Mouse (Mus musculus): ENCODE results near the gene Ebf4. TPM values are rescaled to one million over a fixed set of nuclear protein-coding genes. Genes with fewer than 3 reads are reported as not detected.
A peak's percentile ranks its signal among the peaks of the same experiment; 100 is the strongest.

Gene Ebf4
- polyA plus RNA-seq, 1 experiment from 2014 or later = 2.6 TPM

DNA sequence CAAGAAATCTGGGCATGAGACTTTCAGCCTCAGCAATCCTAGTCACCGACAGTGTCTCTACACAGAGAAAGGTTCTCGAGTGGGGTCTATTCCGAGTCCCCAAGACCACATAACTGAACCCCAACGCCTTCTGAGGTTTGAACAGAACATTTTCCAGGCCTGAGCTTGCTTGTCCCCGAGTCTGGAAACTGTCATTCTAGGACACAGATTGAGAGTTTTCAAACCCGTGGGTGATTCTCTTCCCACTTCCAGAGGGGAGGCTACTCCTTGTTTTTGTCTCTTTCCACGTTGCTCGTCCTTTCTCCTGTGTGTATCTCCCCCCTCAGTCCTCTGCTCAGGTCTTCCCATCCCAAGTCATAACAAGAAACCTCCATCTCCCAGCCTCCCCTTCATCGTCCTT, 2.6 kb downstream of the Ebf4 start:
- Histone ChIP-seq H3K27me3 (peaks cover 16% of the 10 kb centered on the region), H3K4me2 (no peak overlapping the region), H3K27ac (no peak overlapping the region), H3K36me3 (no peaks in the 10 kb centered on the region), H3K4me3 (no peak overlapping the region), H3K9me3 (no peaks in the 10 kb centered on the region), H3K9ac (no peak overlapping the region), H3K4me1 (replicated peaks) (peaks cover 42% of the 10 kb centered on the region)
- ATAC-seq (ENCODE audit: low FRiP score) = no peak
- WGBS = 80% methylated on average over 9 of the region's 9 CpGs

DNA sequence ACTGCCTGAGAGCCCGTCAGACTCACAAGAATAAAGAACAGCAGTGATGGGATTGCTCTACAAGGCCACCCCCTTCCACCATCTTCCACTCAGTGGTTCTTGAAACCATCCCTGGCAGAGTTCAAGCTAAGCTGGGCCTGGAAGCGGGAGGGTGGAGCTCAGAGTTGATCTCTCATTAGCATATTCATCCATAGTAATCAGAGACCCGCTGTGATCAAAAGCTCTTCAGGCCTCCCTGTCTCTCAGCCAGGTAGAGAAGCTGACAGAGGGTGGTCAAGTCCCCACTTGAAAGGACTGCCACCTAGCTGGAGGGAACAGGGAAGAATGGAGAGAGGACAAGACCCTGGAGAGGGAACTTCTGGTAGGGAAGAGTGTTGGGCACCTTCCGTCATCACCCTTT, 8.0 kb downstream of the Ebf4 start:
- no peak overlapping the region for H3K4me2 ChIP-seq
- WGBS = 48% methylated on average over 4 of the region's 4 CpGs

DNA sequence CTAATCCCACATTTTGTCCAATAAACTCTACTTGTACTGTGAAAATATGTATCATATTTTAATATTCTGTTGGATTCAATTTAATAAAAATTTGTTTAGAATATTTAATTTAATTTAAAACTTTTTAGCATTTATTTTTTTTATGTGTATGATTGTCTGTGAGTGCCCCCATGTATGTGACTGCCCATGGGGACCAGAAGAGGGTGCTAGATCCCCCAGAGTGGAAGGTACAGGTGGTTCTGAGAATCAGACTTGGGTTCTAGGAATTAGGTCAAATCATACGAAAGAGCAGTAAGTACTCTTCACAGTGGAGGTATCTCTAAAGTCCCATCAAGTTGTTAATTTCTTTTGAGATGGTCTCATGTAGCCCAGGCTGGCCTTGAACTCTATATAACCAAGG, 32.1 kb downstream of the Ebf4 start:
- Histone ChIP-seq H3K4me2 (no peak overlapping the region), H3K9me3 (no peaks in the 10 kb centered on the region), H3K36me3 (peaks cover 3% of the 10 kb centered on the region; the same call in 1 of the 2 replicates), H3K27me3 (no peaks in the 10 kb centered on the region), H3K4me1 (replicated peaks) (no peaks in the 10 kb centered on the region), H3K4me3 (no peak overlapping the region), H3K27ac (no peak overlapping the region), H3K9ac (no peak overlapping the region)
- WGBS = 78% methylated on average over 1 of the region's 1 CpGs
- no peak for ATAC-seq (ENCODE audit: low FRiP score)

More for the DNA sequence above, 8.0 kb downstream of the Ebf4 start:
- no peaks in the 10 kb centered on the region for H3K27me3 ChIP-seq
- H3K4me3 ChIP-seq = no peak overlapping the region
- no peaks in the 10 kb centered on the region for H3K9me3 ChIP-seq
- no peak overlapping the region for H3K27ac ChIP-seq
- peaks cover 26% of the 10 kb centered on the region for H3K36me3 ChIP-seq
- peaks cover 4% of the 10 kb centered on the region; the same call in 1 of the 2 replicates for H3K4me1 ChIP-seq (replicated peaks)
- H3K9ac ChIP-seq = no peak overlapping the region
- ATAC-seq (ENCODE audit: low FRiP score) = no peak

DNA sequence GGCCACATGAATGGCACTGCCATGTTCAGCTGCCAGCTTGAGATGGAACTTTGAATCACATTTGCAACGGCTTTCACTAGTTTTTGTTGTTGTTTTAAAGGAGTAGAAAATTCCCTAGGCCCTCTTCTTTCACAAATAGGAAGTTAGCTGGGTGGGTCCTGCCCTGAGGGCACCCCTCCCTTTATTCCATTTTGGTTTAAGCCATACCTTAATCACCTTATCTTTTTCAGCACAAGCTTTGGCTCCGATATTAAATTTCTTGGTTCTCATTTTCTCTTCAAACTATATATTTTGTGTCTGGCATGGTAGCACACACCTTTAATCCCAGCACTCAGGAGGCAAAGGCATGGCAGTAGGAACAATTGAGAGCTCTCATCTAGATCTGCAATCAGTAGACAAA, 34.5 kb downstream of the Ebf4 start:
- Histone ChIP-seq H3K4me1 (replicated peaks) (no peaks in the 10 kb centered on the region), H3K9me3 (no peaks in the 10 kb centered on the region), H3K9ac (no peak overlapping the region), H3K27ac (no peak overlapping the region), H3K4me2 (no peak overlapping the region), H3K27me3 (no peaks in the 10 kb centered on the region), H3K4me3 (no peak overlapping the region), H3K36me3 (peaks cover 3% of the 10 kb centered on the region; the same call in 1 of the 2 replicates)
- 91% methylated on average over 2 of the region's 2 CpGs for WGBS
- no peak for ATAC-seq (ENCODE audit: low FRiP score)

DNA sequence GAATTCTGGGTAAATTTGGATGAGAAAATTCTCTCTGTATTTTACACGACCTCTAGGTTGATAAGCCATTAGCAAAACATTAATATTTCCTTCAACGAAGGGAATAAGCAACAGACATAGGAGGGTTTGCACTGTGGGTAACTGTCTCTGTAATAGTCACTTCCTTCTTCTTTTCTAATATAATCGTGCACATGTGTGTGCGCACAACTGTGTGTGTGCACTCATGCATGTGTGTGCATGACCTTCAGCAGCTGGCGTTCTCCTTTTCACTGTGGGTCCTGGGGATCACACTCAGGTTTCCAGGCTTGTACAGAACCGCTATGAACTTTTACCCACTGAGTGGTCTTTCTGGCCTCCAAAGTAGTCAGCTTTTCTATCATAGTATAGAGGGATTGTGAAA, 40.1 kb downstream of the Ebf4 start:
- no peak overlapping the region for H3K4me3 ChIP-seq
- no peak for ATAC-seq (ENCODE audit: low FRiP score)
- no peak overlapping the region for H3K4me2 ChIP-seq
- H3K4me1 ChIP-seq (replicated peaks) = no peaks in the 10 kb centered on the region
- no peaks in the 10 kb centered on the region for H3K27me3 ChIP-seq
- H3K9me3 ChIP-seq = no peaks in the 10 kb centered on the region
- no peaks in the 10 kb centered on the region for H3K36me3 ChIP-seq
- H3K9ac ChIP-seq = no peak overlapping the region
- H3K27ac ChIP-seq = no peak overlapping the region
- 78% methylated on average over 6 of the region's 6 CpGs for WGBS

DNA sequence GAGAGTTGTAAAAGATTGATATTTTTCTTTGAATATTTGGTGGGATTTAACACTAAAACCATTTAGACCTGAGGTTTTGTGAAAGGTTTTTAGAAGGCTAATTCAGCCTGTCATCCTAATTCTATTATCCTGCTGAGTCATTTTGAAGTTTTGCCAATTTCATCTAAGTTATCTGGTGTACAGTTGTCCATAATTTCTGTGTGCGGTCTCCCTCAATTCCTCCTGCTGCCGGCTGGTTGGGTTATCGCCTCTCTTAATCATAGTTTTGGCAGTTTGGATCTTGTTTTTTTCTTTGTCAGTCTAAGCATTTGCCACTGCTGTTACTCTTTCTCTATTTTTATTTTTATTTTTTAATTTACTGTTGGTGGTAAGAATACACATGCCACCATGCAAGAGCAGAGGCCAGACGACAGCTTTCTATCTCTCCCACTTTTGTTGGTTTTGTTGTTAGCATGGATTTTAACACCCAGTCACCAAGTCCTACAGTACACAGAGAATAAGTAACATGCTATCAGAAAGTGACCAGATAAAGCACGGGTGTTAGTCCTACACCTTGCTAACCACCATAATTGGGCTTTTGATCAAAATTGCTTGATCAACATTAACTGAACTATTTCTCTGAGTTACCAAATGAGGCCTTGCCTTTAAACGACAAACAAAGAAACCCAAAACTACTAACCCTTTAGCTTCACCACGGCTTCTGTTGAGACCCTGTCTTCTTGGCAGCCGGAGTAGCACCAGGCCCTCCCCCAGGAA, 45.7 kb downstream of the Ebf4 start:
- Histone ChIP-seq H3K4me2 (no peak overlapping the region), H3K36me3 (no peaks in the 10 kb centered on the region), H3K9me3 (no peaks in the 10 kb centered on the region), H3K9ac (no peak overlapping the region), H3K27ac (no peak overlapping the region), H3K4me1 (replicated peaks) (no peaks in the 10 kb centered on the region), H3K27me3 (no peaks in the 10 kb centered on the region), H3K4me3 (no peak overlapping the region)
- 90% methylated on average over 8 of the region's 8 CpGs for WGBS
- no peak for ATAC-seq (ENCODE audit: low FRiP score)

DNA sequence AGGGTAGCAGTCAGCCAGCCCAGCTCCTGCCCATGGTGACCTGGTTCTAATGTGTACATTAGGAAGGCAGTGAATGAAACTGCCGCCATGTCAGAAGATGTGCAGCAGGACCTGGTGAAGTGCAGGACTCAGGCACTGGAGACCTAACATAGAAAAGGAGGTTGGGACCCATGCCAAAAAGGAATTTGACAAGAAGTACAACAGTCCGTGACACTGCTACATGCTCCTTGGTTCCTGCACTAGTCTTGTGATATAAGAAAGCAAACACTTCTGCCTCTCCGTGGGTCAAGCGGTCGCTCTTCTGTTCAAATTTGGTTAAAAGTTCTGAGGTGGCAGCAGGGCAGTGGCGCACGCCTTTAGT, 46.2 kb downstream of the Ebf4 start:
- 96% methylated on average over 7 of the region's 7 CpGs for WGBS
- Histone ChIP-seq H3K9ac (no peak overlapping the region), H3K4me2 (no peak overlapping the region), H3K36me3 (no peaks in the 10 kb centered on the region), H3K4me1 (replicated peaks) (no peaks in the 10 kb centered on the region), H3K4me3 (no peak overlapping the region), H3K9me3 (no peaks in the 10 kb centered on the region), H3K27me3 (no peaks in the 10 kb centered on the region), H3K27ac (no peak overlapping the region)
- ATAC-seq (ENCODE audit: low FRiP score) = no peak

DNA sequence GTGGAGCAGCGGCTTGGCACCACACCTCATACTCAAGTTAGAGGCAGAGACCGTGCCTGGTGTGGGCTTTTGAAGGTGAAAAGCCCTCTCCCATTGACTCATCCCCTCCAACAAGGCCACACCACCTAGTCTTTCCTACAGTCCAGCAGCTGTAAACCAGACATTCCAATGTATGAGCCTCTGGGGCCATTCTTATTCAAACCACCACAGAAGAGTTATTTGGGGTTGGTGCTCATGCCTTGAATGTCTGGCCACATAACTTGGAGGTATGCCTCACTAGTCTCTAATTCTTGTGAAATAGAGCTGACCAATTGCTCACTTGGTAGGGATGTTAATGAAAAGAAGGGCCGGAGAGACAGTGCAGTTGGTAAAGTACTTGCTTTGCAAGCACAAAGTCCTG, 55.4 kb downstream of the Ebf4 start:
- no peaks in the 10 kb centered on the region for H3K9me3 ChIP-seq
- H3K9ac ChIP-seq = no peak overlapping the region
- no peak overlapping the region for H3K4me3 ChIP-seq
- H3K27me3 ChIP-seq = no peaks in the 10 kb centered on the region
- H3K4me2 ChIP-seq = no peak overlapping the region
- peaks cover 12% of the 10 kb centered on the region for H3K4me1 ChIP-seq (replicated peaks)
- H3K27ac ChIP-seq = no peak overlapping the region
- no peak for ATAC-seq (ENCODE audit: low FRiP score)
- 91% methylated on average over 3 of the region's 3 CpGs for WGBS
- H3K36me3 ChIP-seq = no peaks in the 10 kb centered on the region

DNA sequence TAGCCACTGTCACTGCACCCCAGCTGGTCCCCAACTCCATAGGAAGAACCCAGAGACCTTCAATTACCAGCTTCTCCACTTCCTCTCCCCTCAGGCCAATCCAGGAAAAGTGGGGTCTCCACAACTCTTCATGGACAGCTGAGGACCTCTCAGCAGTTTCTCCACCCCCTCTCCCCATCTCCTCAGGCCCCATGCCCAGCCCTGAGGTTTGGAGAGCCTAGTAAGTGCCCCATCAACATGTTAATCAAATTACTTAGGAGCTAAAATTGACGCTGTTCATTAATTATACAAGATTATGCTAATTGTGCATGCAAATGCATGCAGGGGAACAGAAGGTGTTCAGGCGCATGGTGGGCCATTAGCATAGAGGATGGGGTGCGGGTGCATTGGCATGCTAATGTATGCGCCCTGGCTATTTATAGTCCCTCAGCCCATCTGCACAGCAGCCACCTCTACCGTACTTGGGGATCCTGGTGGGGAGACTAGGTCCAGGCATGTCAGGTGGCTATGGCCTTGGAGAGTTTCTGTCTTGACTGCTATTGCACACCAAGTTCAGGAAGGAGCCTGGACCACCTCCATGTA, 56.9 kb downstream of the Ebf4 start:
- Histone ChIP-seq H3K4me3 (no peak overlapping the region), H3K9me3 (no peaks in the 10 kb centered on the region), H3K9ac (no peak overlapping the region), H3K36me3 (no peaks in the 10 kb centered on the region), H3K27ac (peak overlapping the region; percentile 55), H3K4me2 (no peak overlapping the region), H3K4me1 (replicated peaks) (peaks cover 12% of the 10 kb centered on the region), H3K27me3 (peaks cover 2% of the 10 kb centered on the region; the same call in 1 of the 2 replicates)
- peak; percentile 94 for ATAC-seq (ENCODE audit: low FRiP score)
- WGBS = 23% methylated on average over 5 of the region's 5 CpGs

DNA sequence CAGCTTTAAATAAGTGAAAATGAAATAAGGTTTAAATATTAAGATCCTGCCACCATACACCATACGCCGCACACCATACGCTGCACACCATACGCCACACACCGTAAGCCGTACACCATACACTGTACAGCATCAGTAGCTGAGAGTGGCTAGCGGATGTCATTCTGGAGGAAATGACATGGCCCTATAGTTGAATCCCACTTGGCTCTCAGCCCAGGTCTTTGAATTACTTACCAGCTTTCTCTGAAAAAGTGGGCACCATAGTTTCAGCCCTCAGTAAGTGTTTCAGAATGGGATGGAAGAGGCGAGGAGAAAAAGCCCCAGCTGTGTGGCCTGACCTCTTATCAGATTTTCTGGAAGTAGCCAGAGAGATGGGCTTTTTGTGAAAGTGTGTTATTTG, 58.4 kb downstream of the Ebf4 start:
- 94% methylated on average over 8 of the region's 8 CpGs for WGBS
- Histone ChIP-seq H3K9ac (no peak overlapping the region), H3K4me1 (replicated peaks) (peaks cover 12% of the 10 kb centered on the region), H3K27me3 (peaks cover 5% of the 10 kb centered on the region), H3K36me3 (no peaks in the 10 kb centered on the region), H3K9me3 (no peaks in the 10 kb centered on the region), H3K27ac (no peak overlapping the region), H3K4me3 (no peak overlapping the region), H3K4me2 (no peak overlapping the region)
- no peak for ATAC-seq (ENCODE audit: low FRiP score)

DNA sequence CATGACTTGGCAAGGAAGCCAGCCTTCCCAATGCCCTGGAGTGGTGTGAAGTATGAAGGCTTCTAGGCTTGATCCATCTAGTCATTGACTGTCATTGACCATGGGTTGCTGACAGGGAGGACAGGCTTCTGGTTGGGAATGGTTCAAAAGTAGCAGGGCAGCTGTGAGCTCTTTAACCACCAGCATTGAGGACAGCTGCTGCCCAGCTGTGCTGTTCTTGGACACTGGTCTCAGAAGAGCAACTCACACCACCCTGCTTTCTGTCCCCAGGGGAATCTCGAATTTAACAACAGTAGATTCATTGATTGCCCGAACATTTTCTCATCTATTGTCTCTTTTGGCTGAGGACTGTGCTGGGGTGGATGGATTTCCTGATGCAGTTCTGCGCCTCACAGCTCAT, 58.9 kb downstream of the Ebf4 start:
- peaks cover 16% of the 10 kb centered on the region for H3K4me1 ChIP-seq (replicated peaks)
- H3K36me3 ChIP-seq = no peaks in the 10 kb centered on the region
- H3K27me3 ChIP-seq = peaks cover 10% of the 10 kb centered on the region
- ATAC-seq (ENCODE audit: low FRiP score) = no peak
- no peak overlapping the region for H3K4me2 ChIP-seq
- no peaks in the 10 kb centered on the region for H3K9me3 ChIP-seq
- 68% methylated on average over 3 of the region's 3 CpGs for WGBS
- H3K4me3 ChIP-seq = no peak overlapping the region
- no peak overlapping the region for H3K27ac ChIP-seq
- no peak overlapping the region for H3K9ac ChIP-seq

DNA sequence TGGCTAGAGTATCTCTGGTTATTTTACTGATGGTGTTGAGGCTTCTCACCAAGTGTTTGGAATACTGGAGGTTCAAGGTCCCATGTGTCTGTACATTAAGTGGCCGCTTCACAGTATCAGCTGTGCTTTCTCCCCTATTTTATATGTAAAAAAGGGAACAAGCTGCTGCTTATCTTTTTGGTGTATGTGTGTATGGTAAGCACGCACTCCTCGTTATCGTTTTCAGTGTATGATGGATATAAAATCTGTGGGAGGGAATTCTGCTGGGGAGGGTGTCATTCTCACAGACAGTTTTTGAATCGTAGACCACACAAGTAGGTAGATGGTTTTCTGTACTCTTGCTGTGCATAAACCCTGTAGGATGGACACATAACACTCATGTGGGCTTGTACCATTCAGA, 62.6 kb downstream of the Ebf4 start:
- H3K27ac ChIP-seq = no peak overlapping the region
- ATAC-seq (ENCODE audit: low FRiP score) = no peak
- WGBS = 92% methylated on average over 5 of the region's 5 CpGs

DNA sequence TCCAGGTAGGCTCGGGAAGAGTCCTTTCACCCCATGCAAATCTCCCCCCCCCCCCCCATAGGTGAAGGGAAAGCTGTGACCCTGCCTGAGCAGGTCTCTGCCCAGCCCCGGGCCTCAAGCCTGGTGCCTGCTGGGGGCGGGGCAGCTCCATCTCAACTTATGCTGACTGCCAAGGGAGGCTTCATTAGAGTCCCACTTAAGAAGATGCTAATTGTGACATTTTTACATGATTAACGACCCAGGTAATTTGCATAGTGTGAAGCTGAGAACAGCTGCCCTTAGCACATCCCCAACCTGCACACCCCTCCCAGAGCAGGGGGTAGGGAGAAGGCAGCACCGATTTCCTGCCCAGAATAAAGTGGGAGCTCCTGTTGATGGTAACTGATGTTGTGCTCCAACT, 63.9 kb downstream of the Ebf4 start:
- Histone ChIP-seq H3K9me3 (no peaks in the 10 kb centered on the region), H3K9ac (no peak overlapping the region), H3K36me3 (0 out of 2 replicates have a peak, but pooled peaks cover 3% of the 10 kb centered on the region), H3K4me2 (no peak overlapping the region), H3K27me3 (peaks cover 59% of the 10 kb centered on the region), H3K4me1 (replicated peaks) (peaks cover 22% of the 10 kb centered on the region), H3K27ac (no peak overlapping the region), H3K4me3 (no peak overlapping the region)
- ATAC-seq (ENCODE audit: low FRiP score) = no peak
- 16% methylated on average over 5 of the region's 5 CpGs for WGBS

More for the DNA sequence above, 62.6 kb downstream of the Ebf4 start:
- Histone ChIP-seq H3K27me3 (peaks cover 46% of the 10 kb centered on the region), H3K4me3 (no peak overlapping the region), H3K9ac (no peak overlapping the region), H3K4me2 (no peak overlapping the region), H3K9me3 (no peaks in the 10 kb centered on the region), H3K4me1 (replicated peaks) (peaks cover 20% of the 10 kb centered on the region), H3K36me3 (0 out of 2 replicates have a peak, but pooled peaks cover 3% of the 10 kb centered on the region)

All from hindbrain, embryonic 13.5 days (tissue).